Mouse (Mus musculus) CH12.LX (cell line): ENCODE measurements around the gene Fam222a. TPM values are rescaled to one million over a fixed set of nuclear protein-coding genes. Genes with fewer than 3 reads are reported as not detected.

Experiments used
- DNase-seq: peaks from one replicate; pipeline ENCODE4 v3.0.0-alpha.2; 2013; ENCODE audit errors: extremely low read depth
- H3K27ac ChIP-seq: 2 replicates; pipeline ENCODE4 v1.5.1; 2012; ENCODE audit warnings: low read depth, mild to moderate bottlenecking, control low read depth, moderate library complexity; ENCODE audit not compliant: insufficient read depth
- H3K27me3 ChIP-seq: replicated peaks from 2 replicates; pipeline ENCODE3; 2012; ENCODE audit warnings: inconsistent platforms
- H3K36me3 ChIP-seq, 2 experiments: replicated peaks in 1 of 2; 2 replicates each; pipeline versions ENCODE3 to v1.6.1; 2012; ENCODE audit warnings: inconsistent platforms in 1 of 2, low read length in 1 of 2, mild to moderate bottlenecking in 1 of 2, mixed read lengths in 1 of 2, moderate library complexity in 1 of 2; ENCODE audit not compliant: control insufficient read depth in 1 of 2, insufficient read depth in 1 of 2
- H3K4me1 ChIP-seq, 2 experiments: 2 replicates each; pipeline ENCODE4 v1.6.1; 2012; ENCODE audit warnings: inconsistent platforms in 1 of 2, moderate library complexity in 1 of 2; ENCODE audit not compliant: insufficient read depth in 2 of 2, control insufficient read depth in 1 of 2
- H3K4me2 ChIP-seq: 2 replicates; pipeline ENCODE4 v1.6.1; 2012; ENCODE audit warnings: low read depth, mild to moderate bottlenecking, control low read depth; ENCODE audit not compliant: poor library complexity, insufficient read depth, severe bottlenecking
- H3K4me3 ChIP-seq, 3 experiments: fragments of 150-350 bp in 1 of 3; sonication (generic) in 1 of 3; replicated peaks in 1 of 3; 2 replicates each; pipeline versions ENCODE3 to v1.5.1; 2011 to 2012; ENCODE audit warnings: low read depth in 2 of 3, low read length in 2 of 3, mild to moderate bottlenecking in 2 of 3, moderate library complexity in 2 of 3, control low read depth in 1 of 3, improper control_type of control experiment in 1 of 3, inconsistent platforms in 1 of 3, mixed read lengths in 1 of 3; ENCODE audit not compliant: poor library complexity in 1 of 3
- H3K79me2 ChIP-seq: replicated peaks from 2 replicates; pipeline ENCODE4 v1.6.1; 2012; ENCODE audit warnings: mild to moderate bottlenecking, moderate library complexity; ENCODE audit not compliant: control insufficient read depth, poor library complexity, insufficient read depth, severe bottlenecking; ENCODE audit errors: extremely low read depth
- H3K9ac ChIP-seq: 2 replicates; pipeline ENCODE4 v1.6.1; 2012; ENCODE audit warnings: low read depth, mild to moderate bottlenecking, control low read depth, moderate library complexity; ENCODE audit not compliant: insufficient read depth
- H3K9me3 ChIP-seq: replicated peaks from 2 replicates; pipeline ENCODE3; 2012; ENCODE audit warnings: low read length, inconsistent platforms, mixed read lengths
- BHLHE40 ChIP-seq: IDR thresholded peaks from 2 replicates; pipeline ENCODE4 v1.6.1; 2011; ENCODE audit warnings: mild to moderate bottlenecking, low read depth, low read length, improper control_type of control experiment
- CHD1 ChIP-seq: IDR thresholded peaks from 2 replicates; pipeline ENCODE4 v1.6.1; 2012; ENCODE audit warnings: low read depth, low read length, improper control_type of control experiment, inconsistent platforms
- CHD2 ChIP-seq: IDR thresholded peaks from 2 replicates; pipeline ENCODE4 v1.6.1; 2011; ENCODE audit warnings: low read length, improper control_type of control experiment
- E2F4 ChIP-seq: IDR thresholded peaks from 2 replicates; pipeline ENCODE4 v1.6.1; 2011; ENCODE audit warnings: low read depth, low read length, improper control_type of control experiment; ENCODE audit not compliant: insufficient replicate concordance
- ELF1 ChIP-seq: IDR thresholded peaks from 2 replicates; pipeline ENCODE4 v1.6.1; 2014; ENCODE audit warnings: low read depth, mild to moderate bottlenecking, inconsistent platforms, low read length, improper control_type of control experiment
- EP300 ChIP-seq: IDR thresholded peaks from 2 replicates; pipeline ENCODE4 v1.6.1; 2011; ENCODE audit warnings: low read length, improper control_type of control experiment
- ETS1 ChIP-seq: conservative IDR thresholded peaks from 2 replicates; pipeline ENCODE4 v1.6.1; 2012; ENCODE audit warnings: low read depth, mild to moderate bottlenecking, inconsistent platforms, low read length, improper control_type of control experiment, moderate library complexity
- IRF4 ChIP-seq: IDR thresholded peaks from 2 replicates; pipeline ENCODE4 v1.6.1; 2014; ENCODE audit warnings: low read depth, mild to moderate bottlenecking, inconsistent platforms, low read length, improper control_type of control experiment
- JUN ChIP-seq: IDR thresholded peaks from 2 replicates; pipeline ENCODE4 v1.6.1; 2011; ENCODE audit warnings: low read depth, mild to moderate bottlenecking, low read length, improper control_type of control experiment, moderate library complexity; ENCODE audit not compliant: insufficient read depth
- JUND ChIP-seq: conservative IDR thresholded peaks from 2 replicates; pipeline ENCODE4 v1.6.1; 2011; ENCODE audit warnings: low read depth, low read length, improper control_type of control experiment
- KAT2A ChIP-seq: IDR thresholded peaks from 2 replicates; pipeline ENCODE4 v1.6.1; 2012; ENCODE audit warnings: low read length, improper control_type of control experiment, inconsistent platforms; ENCODE audit not compliant: insufficient replicate concordance
- MAX ChIP-seq: IDR thresholded peaks from 2 replicates; pipeline ENCODE4 v1.6.1; 2011; ENCODE audit warnings: low read length, improper control_type of control experiment
- MYC ChIP-seq: IDR thresholded peaks from 2 replicates; pipeline ENCODE4 v1.6.1; 2011; ENCODE audit warnings: low read depth, mild to moderate bottlenecking, improper control_type of control experiment, low read length
- NRF1 ChIP-seq: IDR thresholded peaks from 2 replicates; pipeline ENCODE4 v1.6.1; 2014; ENCODE audit warnings: low read depth, mild to moderate bottlenecking, inconsistent platforms, low read length, improper control_type of control experiment, moderate library complexity
- PAX5 ChIP-seq: IDR thresholded peaks from 2 replicates; pipeline ENCODE4 v1.6.1; 2012; ENCODE audit warnings: low read length, inconsistent platforms, mixed read lengths
- POLR2AphosphoS2 ChIP-seq: IDR thresholded peaks from 2 replicates; pipeline ENCODE4 v1.6.1; 2011; ENCODE audit warnings: low read depth, low read length, improper control_type of control experiment
- RAD21 ChIP-seq: IDR thresholded peaks from 2 replicates; pipeline ENCODE4 v1.6.1; 2011; ENCODE audit warnings: low read depth, mild to moderate bottlenecking, low read length, improper control_type of control experiment, moderate library complexity
- TCF12 ChIP-seq: IDR thresholded peaks from 2 replicates; pipeline ENCODE4 v1.6.1; 2014; ENCODE audit warnings: low read depth, mild to moderate bottlenecking, inconsistent platforms, low read length, improper control_type of control experiment
- UBTF ChIP-seq: IDR thresholded peaks from 2 replicates; pipeline ENCODE4 v1.6.1; 2012; ENCODE audit warnings: low read depth, mild to moderate bottlenecking, inconsistent platforms, low read length, improper control_type of control experiment, moderate library complexity
- USF1 ChIP-seq: IDR thresholded peaks from 2 replicates; pipeline ENCODE4 v1.6.1; 2014; ENCODE audit warnings: low read depth, mild to moderate bottlenecking, inconsistent platforms, low read length, improper control_type of control experiment
- USF2 ChIP-seq: conservative IDR thresholded peaks from 2 replicates; pipeline ENCODE4 v1.6.1; 2011; ENCODE audit warnings: low read depth, low read length, improper control_type of control experiment
- ZNF384 ChIP-seq: IDR thresholded peaks from 2 replicates; pipeline ENCODE4 v1.6.1; 2012; ENCODE audit warnings: low read depth, low read length, improper control_type of control experiment, inconsistent platforms
- dilution Hi-C: fragments of 300-500 bp; cut with MboI; formaldehyde crosslinking; loops from 2 replicates; pipeline ENCODE4 v1.14.3; 2020; ENCODE audit warnings: low sequenced_read_pairs; ENCODE audit not compliant: extremely low pct_unique_long_range_greater_than_20kb, extremely low pct_ligation_motif_present
- in situ Hi-C: fragments of 300-500 bp; cut with MboI; formaldehyde crosslinking; loops from 3 replicates; pipeline ENCODE4 v1.14.3; 2019; ENCODE audit warnings: low sequenced_read_pairs, low pct_ligation_motif_present, low pct_unique_long_range_greater_than_20kb, mixed read lengths
- polyA plus RNA-seq: library from polyadenylated mRNA; unstranded; fragments of >175 nt; gene quantifications from 2 replicates; pipeline ENCODE4 v1.2.1, GENCODE M21; 2012; ENCODE audit warnings: low read depth; ENCODE audit not compliant: insufficient read length
- total RNA-seq, 2 experiments: library from RNA; depleted of rRNA; stranded (reverse); fragments of 300-350 nt in 1 of 2; fragments of >200 nt in 1 of 2; gene quantifications; 2 replicates each; pipeline ENCODE4 v1.2.3; 2012 to 2014

Gene Fam222a
- total and polyA plus RNA-seq, 3 experiments = 0.13 TPM; not detected in 2

- no peaks in the 10 kb centered on the region for H3K79me2 ChIP-seq
- TF ChIP-seq KAT2A = no peak
- TF ChIP-seq USF2 = no peak
- TF ChIP-seq ETS1 = no peak
- TF ChIP-seq CHD1 = no peak
- no peak for TF ChIP-seq POLR2AphosphoS2
- TF ChIP-seq E2F4 = no peak
- no peak for TF ChIP-seq JUN
- TF ChIP-seq MAX = no peak
- no peak for TF ChIP-seq BHLHE40
- no peak for TF ChIP-seq NRF1
- TF ChIP-seq RAD21 = no peak
- peaks cover 55% of the 10 kb centered on the region for H3K27me3 ChIP-seq
- no peak overlapping the region for H3K4me3 ChIP-seq
- no peaks in the 10 kb centered on the region for H3K36me3 ChIP-seq
- H3K4me2 ChIP-seq = no peak overlapping the region
- H3K27ac ChIP-seq = no peak overlapping the region
- peaks cover 13% of the 10 kb centered on the region for H3K9me3 ChIP-seq
- H3K4me1 ChIP-seq = peaks cover 0 to 2% of the 10 kb centered on the region in 2 experiments; a peak in 1 of 4 replicates
- DNase-seq = no peak
- dilution Hi-C loops (no loop called here), in situ Hi-C loops (no loop called here)
- no peak overlapping the region for H3K9ac ChIP-seq
These were observed 24.2 kb upstream of the Fam222a start for GRCm38 (mm10) chr5:114543656-114544055.

GRCm38 (mm10) chr5:114544205-114544604, 23.6 kb upstream of the Fam222a start:
- in situ Hi-C loops (no loop called here), dilution Hi-C loops (no loop called here)
- peaks cover 13% of the 10 kb centered on the region for H3K9me3 ChIP-seq
- H3K79me2 ChIP-seq = no peaks in the 10 kb centered on the region
- H3K4me2 ChIP-seq = no peak overlapping the region
- DNase-seq = no peak
- peaks cover 55% of the 10 kb centered on the region for H3K27me3 ChIP-seq
- no peak for TF ChIP-seq CHD2
- TF ChIP-seq UBTF = no peak
- no peak for TF ChIP-seq ELF1
- no peak for TF ChIP-seq JUND
- no peak for TF ChIP-seq BHLHE40
- TF ChIP-seq PAX5 = no peak
- TF ChIP-seq USF1 = no peak
- TF ChIP-seq EP300 = no peak
- no peak for TF ChIP-seq IRF4
- TF ChIP-seq TCF12 = no peak
- TF ChIP-seq JUN = no peak
- TF ChIP-seq ZNF384 = no peak
- TF ChIP-seq USF2 = no peak
- TF ChIP-seq MAX = no peak
- TF ChIP-seq MYC = no peak
- H3K4me1 ChIP-seq = peaks cover 0 to 5% of the 10 kb centered on the region in 2 experiments; a peak in 1 of 4 replicates
- no peak overlapping the region for H3K27ac ChIP-seq
- H3K4me3 ChIP-seq = no peak overlapping the region
- no peak overlapping the region for H3K9ac ChIP-seq
- no peaks in the 10 kb centered on the region for H3K36me3 ChIP-seq
